Mouse (Mus musculus) liver, embryonic 14.5 days (tissue): ENCODE measurements around the gene Lsm11. TPM values are rescaled to one million over a fixed set of nuclear protein-coding genes. Genes with fewer than 3 reads are reported as not detected.
A peak's percentile ranks its signal among the peaks of the same experiment; 100 is the strongest.

Source experiments
- ATAC-seq: fragments of 200-750 bp; cut with Nextera tagmentation; 2 replicates; pipeline ENCODE4 v1.8.0; 2017; ENCODE audit warnings: moderate number of reproducible peaks, mild to moderate bottlenecking, moderate library complexity; ENCODE audit not compliant: insufficient read depth
- DNase-seq, 3 experiments: peaks; one replicate each; pipeline ENCODE4 v3.0.0-alpha.2; 2012 to 2013; ENCODE audit warnings: low read depth in 3 of 3, low spot score in 3 of 3
- H3K27ac ChIP-seq: fragments of 300-500 bp; sonication (generic); 2 replicates; pipeline ENCODE4 v1.5.1; 2014; ENCODE audit warnings: moderate library complexity, mild to moderate bottlenecking, control low read depth, inconsistent platforms
- H3K27me3 ChIP-seq: fragments of 300-500 bp; sonication (generic); 2 replicates; pipeline ENCODE4 v1.6.1; 2014; ENCODE audit warnings: mild to moderate bottlenecking, low read length, moderate library complexity; ENCODE audit not compliant: control insufficient read depth, insufficient read depth
- H3K36me3 ChIP-seq: fragments of 300-500 bp; sonication (generic); replicated peaks from 2 replicates; pipeline ENCODE4 v1.6.1; 2014; ENCODE audit warnings: low read depth; ENCODE audit not compliant: control insufficient read depth, insufficient read depth
- H3K4me1 ChIP-seq, 2 experiments: fragments of 200-500 bp in 1 of 2; fragments of 300-500 bp in 1 of 2; sonication (generic) in 1 of 2; replicated peaks; 2 replicates each; pipeline ENCODE4 v1.6.1; 2012 to 2014; ENCODE audit warnings: antibody characterized with exemption in 1 of 2, inconsistent platforms in 1 of 2, low read length in 1 of 2; ENCODE audit not compliant: control insufficient read depth in 2 of 2, insufficient read depth in 2 of 2
- H3K4me2 ChIP-seq: fragments of 300-500 bp; sonication (generic); 2 replicates; pipeline ENCODE4 v1.6.1; 2014; ENCODE audit warnings: low read depth, mild to moderate bottlenecking, control low read depth, moderate library complexity
- H3K4me3 ChIP-seq, 2 experiments: fragments of 200-500 bp in 1 of 2; fragments of 300-500 bp in 1 of 2; sonication (generic) in 1 of 2; 2 replicates each; pipeline ENCODE4 v1.5.1; 2012 to 2014; ENCODE audit warnings: low read depth in 2 of 2, low read length in 2 of 2, mild to moderate bottlenecking in 2 of 2, control low read depth in 1 of 2, inconsistent platforms in 1 of 2, moderate library complexity in 1 of 2; ENCODE audit not compliant: insufficient read depth in 1 of 2
- H3K9ac ChIP-seq: fragments of 300-500 bp; sonication (generic); replicated peaks from 2 replicates; pipeline ENCODE4 v1.6.1; 2014; ENCODE audit warnings: mild to moderate bottlenecking, control low read depth, moderate library complexity
- H3K9me3 ChIP-seq: fragments of 300-500 bp; sonication (generic); 2 replicates; pipeline ENCODE4 v1.6.1; 2016; ENCODE audit warnings: low read length, mixed read lengths; ENCODE audit not compliant: control insufficient read depth
- CTCF ChIP-seq: IDR thresholded peaks from 2 replicates; pipeline ENCODE4 v1.5.1; 2016; ENCODE audit warnings: antibody characterized with exemption, low read depth, control low read depth
- EP300 ChIP-seq: IDR thresholded peaks from 2 replicates; pipeline ENCODE4 v1.6.1; 2016; ENCODE audit warnings: antibody characterized with exemption, low read depth
- WGBS: fragments of 180-500 bp; shearing (Covaris S2); extraction: QIAGEN DNeasy Blood & Tissue Kit; methylation state at CpG from one replicate; pipeline ENCODE4 v1.1.7; 2014; ENCODE audit not compliant: insufficient replicate concordance; 5-methylcytosine and 5-hydroxymethylcytosine counted together
- polyA plus RNA-seq, 2 experiments: library from polyadenylated mRNA; depleted of rRNA in 1 of 2; stranded (reverse) in 1 of 2; unstranded in 1 of 2; fragments of >200 nt; fragmentation: Nextera tagmentation in 1 of 2; extraction: Ambion mirVana in 1 of 2; gene quantifications; 2 replicates each; pipeline versions ENCODE4 v1.2.1 to v1.2.3; 2012 to 2014

Lsm11 gene
- polyA plus RNA-seq, 2 experiments = 2.5 to 3.4 TPM

DNA sequence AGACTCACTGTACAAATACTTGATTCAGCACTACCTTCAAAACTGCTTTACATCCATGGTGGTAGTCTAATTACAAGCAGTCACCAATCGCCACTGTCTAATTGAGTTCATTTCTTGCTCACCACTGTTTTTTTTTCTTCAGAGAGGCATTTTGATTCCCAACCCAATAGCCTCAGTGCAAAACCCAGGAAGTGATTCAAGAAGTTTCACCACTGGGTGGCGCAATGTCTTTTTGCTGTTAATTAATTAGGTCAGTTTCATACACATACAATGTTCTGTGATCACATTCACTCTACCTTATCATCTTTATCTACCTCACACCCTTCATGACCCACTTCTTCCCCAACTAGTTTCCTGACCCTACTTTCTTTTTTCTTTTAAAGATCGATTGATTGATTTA is 14.9 kb upstream of the Lsm11 start:
- WGBS = 60% methylated on average over 3 of the region's 3 CpGs
- no peak overlapping the region for H3K4me3 ChIP-seq
- H3K9me3 ChIP-seq = no peaks in the 10 kb centered on the region
- H3K4me1 ChIP-seq = peaks cover 2 to 3% of the 10 kb centered on the region in 2 experiments; a peak in 2 of 4 replicates
- H3K27ac ChIP-seq = no peak overlapping the region
- DNase-seq (peak in 1 of 3 experiments; percentile 36), ATAC-seq (no peak)
- H3K4me2 ChIP-seq = no peak overlapping the region
- no peak overlapping the region for H3K9ac ChIP-seq
- peak; percentile 38; the same call in 1 of the 2 replicates for TF ChIP-seq CTCF
- TF ChIP-seq EP300 = no peak
- no peaks in the 10 kb centered on the region for H3K27me3 ChIP-seq
- no peaks in the 10 kb centered on the region for H3K36me3 ChIP-seq

GRCm38 (mm10) chr11:45955127-45955627 is 10.4 kb upstream of the Lsm11 start, which contains the start of gene Thg1l:
Thg1l (minus strand) TSS chr11:45955494.
- DNase-seq = peak; percentile 84 to 89 (median 85)
- peak within 1 kb of the TSS; percentile 63 for H3K9ac ChIP-seq
- no peaks in the 10 kb centered on the region for H3K27me3 ChIP-seq
- TF ChIP-seq EP300 = no peak
- TF ChIP-seq CTCF = 0 out of 2 replicates have a peak, but pooled peaks have one; percentile 10
- H3K4me3 ChIP-seq = peak within 1 kb of the TSS; percentile 84 to 95
- no peaks in the 10 kb centered on the region for H3K9me3 ChIP-seq
- H3K27ac ChIP-seq = no peak within 1 kb of the TSS
- H3K4me1 ChIP-seq = peaks cover 2 to 8% of the 10 kb centered on the region in 2 experiments
- no peaks in the 10 kb centered on the region for H3K36me3 ChIP-seq
- H3K4me2 ChIP-seq = peak within 1 kb of the TSS; percentile 79
- peak; percentile 99 for ATAC-seq
- WGBS = under 1% methylated on average over 32 of the region's 32 CpGs

DNA sequence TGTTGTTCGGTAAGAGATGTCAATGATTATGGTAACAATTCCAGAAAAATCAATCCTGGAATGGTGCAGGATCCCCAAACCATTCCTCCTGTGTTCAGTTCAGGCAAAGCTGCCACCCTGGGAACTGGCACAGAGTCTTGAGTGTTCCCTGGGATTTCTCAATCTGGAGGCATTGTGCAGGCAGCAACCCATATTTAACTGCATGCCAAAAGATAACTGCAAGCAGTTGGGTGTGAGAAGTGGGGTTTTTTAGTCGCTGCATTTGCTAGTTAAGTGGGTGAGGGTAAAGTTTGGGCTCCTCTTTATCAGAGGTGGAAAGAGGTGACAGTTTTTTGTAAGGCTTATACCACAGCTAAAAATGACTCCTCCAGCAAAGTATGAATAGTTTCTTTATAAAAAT is 2.8 kb upstream of the Lsm11 start:
- ATAC-seq = no peak

GRCm38 (mm10) chr11:45946796-45947195 is 2.1 kb upstream of the Lsm11 start:
- WGBS = 69% methylated on average over 4 of the region's 4 CpGs
- no peak for TF ChIP-seq EP300
- TF ChIP-seq CTCF = no peak
- no peak overlapping the region for H3K4me2 ChIP-seq
- no peak for ATAC-seq
- H3K4me1 ChIP-seq = peaks cover 5 to 8% of the 10 kb centered on the region in 2 experiments
- no peak overlapping the region for H3K9ac ChIP-seq
- no peak overlapping the region for H3K4me3 ChIP-seq
- no peaks in the 10 kb centered on the region for H3K9me3 ChIP-seq
- DNase-seq = no peak
- H3K36me3 ChIP-seq = peaks cover 7% of the 10 kb centered on the region
- H3K27me3 ChIP-seq = no peaks in the 10 kb centered on the region
- no peak overlapping the region for H3K27ac ChIP-seq

More for the DNA sequence above, 2.8 kb upstream of the Lsm11 start:
- WGBS = 50% methylated on average over 2 of the region's 2 CpGs
- H3K9me3 ChIP-seq = no peaks in the 10 kb centered on the region
- no peak overlapping the region for H3K27ac ChIP-seq
- peaks cover 5 to 8% of the 10 kb centered on the region in 2 experiments for H3K4me1 ChIP-seq
- no peaks in the 10 kb centered on the region for H3K27me3 ChIP-seq
- DNase-seq = no peak
- H3K4me3 ChIP-seq = no peak overlapping the region
- no peak overlapping the region for H3K9ac ChIP-seq
- H3K36me3 ChIP-seq = peaks cover 7% of the 10 kb centered on the region
- no peak overlapping the region for H3K4me2 ChIP-seq
- TF ChIP-seq EP300 (no peak), CTCF (no peak)

DNA sequence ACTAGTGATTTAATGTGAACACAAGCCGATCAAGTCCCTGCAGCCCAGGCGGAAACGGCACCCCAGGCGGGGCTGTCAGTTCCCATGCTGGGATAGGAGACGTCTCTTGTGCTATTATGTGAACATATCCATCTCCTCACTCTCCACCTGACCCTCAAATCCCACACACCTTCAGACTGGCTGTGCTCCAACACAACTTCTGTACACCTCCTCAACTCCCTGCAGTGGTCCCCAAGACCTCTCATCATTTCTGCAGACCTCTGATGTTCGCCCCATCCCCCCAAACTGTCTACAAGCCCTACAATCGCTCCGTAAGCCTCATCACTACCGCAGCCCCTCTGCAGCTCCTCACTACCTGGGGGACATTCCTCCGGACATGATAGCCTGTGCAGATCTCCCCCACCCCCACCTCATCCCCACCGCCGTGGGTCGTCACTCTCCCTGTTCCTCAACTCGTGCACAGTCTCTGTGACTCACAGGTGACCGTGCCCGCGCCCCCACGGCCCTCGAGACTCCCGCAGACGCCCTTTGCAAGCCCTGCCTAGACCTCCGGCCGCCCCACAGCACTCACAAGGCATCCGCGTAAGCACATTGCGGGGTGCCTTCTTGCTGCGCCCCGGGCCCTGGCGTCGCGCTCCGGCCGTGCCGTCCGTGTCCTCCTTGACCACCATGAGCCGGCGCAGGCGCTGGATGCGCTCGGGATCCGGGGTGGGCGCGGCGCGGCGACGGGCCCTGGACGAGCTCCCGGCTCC is 668 bp downstream of the Lsm11 start:
- DNase-seq (no peak), ATAC-seq (no peak; the same call in 1 of the 2 replicates)
- H3K4me3 ChIP-seq = peak overlapping the region; percentile 81 to 96
- under 1% methylated on average over 49 of the region's 49 CpGs for WGBS
- H3K27me3 ChIP-seq = no peaks in the 10 kb centered on the region
- no peaks in the 10 kb centered on the region for H3K36me3 ChIP-seq
- H3K9ac ChIP-seq = peak overlapping the region; percentile 79
- H3K9me3 ChIP-seq = no peaks in the 10 kb centered on the region
- H3K4me2 ChIP-seq = peak overlapping the region; percentile 99
- TF ChIP-seq EP300 = no peak
- no peak for TF ChIP-seq CTCF
- H3K27ac ChIP-seq = no peak overlapping the region
- peaks cover 5 to 8% of the 10 kb centered on the region in 2 experiments for H3K4me1 ChIP-seq
